Mouse (Mus musculus) spleen, adult 2 months (tissue): ENCODE measurements around the gene C1galt1c1.

Experiments
- CTCF ChIP-seq: fragments of 200-500 bp; IDR thresholded peaks from 2 replicates; pipeline ENCODE4 v1.5.1; 2011; ENCODE audit warnings: mild to moderate bottlenecking, inconsistent platforms; ENCODE audit not compliant: insufficient read depth, insufficient read length, insufficient replicate concordance; ENCODE audit errors: extremely low read depth
- POLR2A ChIP-seq: fragments of 200-500 bp; IDR thresholded peaks from 2 replicates; pipeline ENCODE4 v1.6.1; 2011; ENCODE audit warnings: low read depth, low read length, inconsistent platforms

DNA sequence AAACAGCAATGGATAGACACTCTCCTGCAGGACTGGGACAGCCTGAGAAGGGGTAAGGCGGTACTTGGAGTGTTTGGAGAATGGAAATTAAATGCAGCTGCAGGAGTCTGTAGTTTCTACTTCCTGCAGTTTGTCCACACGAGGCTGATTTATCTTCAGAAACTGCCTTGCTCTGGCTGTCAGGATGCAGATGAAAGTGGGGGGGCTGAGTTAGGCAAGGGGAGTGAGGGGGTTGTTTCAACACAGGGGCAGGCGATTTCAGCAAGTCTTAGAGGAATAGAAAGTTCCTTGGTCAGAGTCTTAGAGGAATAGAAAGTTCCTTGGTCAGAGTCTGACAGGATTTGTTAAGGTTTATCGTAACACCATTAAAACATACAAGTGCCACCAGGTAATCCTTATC, 7.3 kb upstream of the C1galt1c1 start:
- TF ChIP-seq POLR2A (no peak), CTCF (no peak)
